Mouse (Mus musculus) bone marrow macrophage, adult 2 months (primary cell): ENCODE data around the gene Rnasek.

ENCODE experiments used
- CTCF ChIP-seq: IDR thresholded peaks from 2 replicates; pipeline ENCODE4 v1.5.1; 2012; ENCODE audit warnings: low read depth, mild to moderate bottlenecking, low read length, moderate library complexity
- POLR2A ChIP-seq: IDR thresholded peaks from 2 replicates; pipeline ENCODE4 v1.6.1; 2012; ENCODE audit warnings: mild to moderate bottlenecking, low read depth, low read length, borderline replicate concordance

- no peak for TF ChIP-seq CTCF
- TF ChIP-seq POLR2A: peak; percentile 75
These were observed at the start of gene Rnasek, which contains the start of gene Gm21988 for GRCm38 (mm10) chr11:70239541-70240279.
